Mouse (Mus musculus): Measurements from ENCODE around the gene Hs6st2. TPM values are rescaled to one million over a fixed set of nuclear protein-coding genes. Genes with fewer than 3 reads are reported as not detected.

The Hs6st2 gene
- polyA plus RNA-seq, 1 experiment from 2014 or later: 41.5 TPM

GRCm38 (mm10) chrX:51343595-51343994, 338.1 kb downstream of the Hs6st2 start:
- no peaks in the 10 kb centered on the region for H3K4me1 ChIP-seq (ENCODE audit: control insufficient read depth, insufficient read depth, low read length)
- WGBS: 61% methylated on average over 3 of the region's 3 CpGs
- H3K9ac ChIP-seq (replicated peaks; ENCODE audit: low read depth, low read length): no peak overlapping the region
- H3K9me3 ChIP-seq (ENCODE audit: control insufficient read depth, low read length): no peaks in the 10 kb centered on the region
- ATAC-seq (ENCODE audit: low read depth): no peak
- no peaks in the 10 kb centered on the region for H3K36me3 ChIP-seq (ENCODE audit: control insufficient read depth, insufficient read depth, low read length)
- H3K27me3 ChIP-seq (ENCODE audit: control insufficient read depth, insufficient read depth, low read length): no peaks in the 10 kb centered on the region
- H3K4me2 ChIP-seq (ENCODE audit: low read depth, low read length): no peak overlapping the region
- no peak overlapping the region for H3K4me3 ChIP-seq (ENCODE audit: low read depth, low read length)
- H3K27ac ChIP-seq (ENCODE audit: low read depth, low read length): no peak overlapping the region

Other genes starting within 250 kb of the Hs6st2 start
- gene Usp26, start 119.4 kb upstream of the Hs6st2 start, polyA plus RNA-seq (2014; fragmentation: Nextera tagmentation; extraction: Ambion mirVana): not detected in 2 replicates